Mouse (Mus musculus): ENCODE data around the gene Polr2f. TPM values are rescaled to one million over a fixed set of nuclear protein-coding genes. Genes with fewer than 3 reads are reported as not detected.

Gene Polr2f
- polyA plus RNA-seq, 1 experiment from 2014 or later = 264 TPM

GRCm38 (mm10) chr15:79194048-79194447 lies 53.2 kb downstream of the Polr2f start:
- no peaks in the 10 kb centered on the region for H3K27me3 ChIP-seq (ENCODE audit: insufficient read depth, low read length)
- H3K36me3 ChIP-seq (ENCODE audit: insufficient read depth, low read length) = no peaks in the 10 kb centered on the region
- no peak overlapping the region for H3K4me2 ChIP-seq (replicated peaks; ENCODE audit: low read depth, low read length)
- no peak for ATAC-seq (ENCODE audit: low FRiP score, low TSS enrichment)
- H3K9ac ChIP-seq (replicated peaks; ENCODE audit: low read length) = no peak overlapping the region
- H3K27ac ChIP-seq (ENCODE audit: low read length) = no peak overlapping the region
- no peak overlapping the region for H3K4me3 ChIP-seq (ENCODE audit: low read length)
- H3K9me3 ChIP-seq (ENCODE audit: low read length) = peaks cover 4% of the 10 kb centered on the region; the same call in 1 of the 2 replicates
- 67% methylated on average over 9 of the region's 9 CpGs for WGBS
- 0 out of 2 replicates have a peak, but pooled peaks cover 10% of the 10 kb centered on the region for H3K4me1 ChIP-seq (ENCODE audit: insufficient read depth, low read length)

GRCm38 (mm10) chr15:79194946-79195345 lies 54.1 kb downstream of the Polr2f start:
- H3K4me1 ChIP-seq (ENCODE audit: insufficient read depth, low read length) = 0 out of 2 replicates have a peak, but pooled peaks cover 10% of the 10 kb centered on the region
- H3K4me2 ChIP-seq (replicated peaks; ENCODE audit: low read depth, low read length) = no peak overlapping the region
- no peak for ATAC-seq (ENCODE audit: low FRiP score, low TSS enrichment)
- H3K9me3 ChIP-seq (ENCODE audit: low read length) = peaks cover 4% of the 10 kb centered on the region; the same call in 1 of the 2 replicates
- WGBS = 70% methylated on average over 2 of the region's 2 CpGs
- H3K27me3 ChIP-seq (ENCODE audit: insufficient read depth, low read length) = no peaks in the 10 kb centered on the region
- no peak overlapping the region for H3K4me3 ChIP-seq (ENCODE audit: low read length)
- no peaks in the 10 kb centered on the region for H3K36me3 ChIP-seq (ENCODE audit: insufficient read depth, low read length)
- H3K9ac ChIP-seq (replicated peaks; ENCODE audit: low read length) = no peak overlapping the region
- no peak overlapping the region for H3K27ac ChIP-seq (ENCODE audit: low read length)

- WGBS = 83% methylated on average over 8 of the region's 8 CpGs
- H3K4me3 ChIP-seq (ENCODE audit: low read length) = no peak overlapping the region
- no peaks in the 10 kb centered on the region for H3K36me3 ChIP-seq (ENCODE audit: insufficient read depth, low read length)
- no peak overlapping the region for H3K9ac ChIP-seq (replicated peaks; ENCODE audit: low read length)
- no peak overlapping the region for H3K27ac ChIP-seq (ENCODE audit: low read length)
- H3K4me2 ChIP-seq (replicated peaks; ENCODE audit: low read depth, low read length) = no peak overlapping the region
- ATAC-seq (ENCODE audit: low FRiP score, low TSS enrichment) = no peak
- no peaks in the 10 kb centered on the region for H3K27me3 ChIP-seq (ENCODE audit: insufficient read depth, low read length)
- H3K4me1 ChIP-seq (ENCODE audit: insufficient read depth, low read length) = 0 out of 2 replicates have a peak, but pooled peaks cover 10% of the 10 kb centered on the region
- H3K9me3 ChIP-seq (ENCODE audit: low read length) = peaks cover 4% of the 10 kb centered on the region; the same call in 1 of the 2 replicates
These were observed 54.7 kb downstream of the Polr2f start for GRCm38 (mm10) chr15:79195492-79195891.

- H3K4me3 ChIP-seq (ENCODE audit: low read length) = no peak overlapping the region
- no peak overlapping the region for H3K4me2 ChIP-seq (replicated peaks; ENCODE audit: low read depth, low read length)
- no peak overlapping the region for H3K27ac ChIP-seq (ENCODE audit: low read length)
- no peak for ATAC-seq (ENCODE audit: low FRiP score, low TSS enrichment)
- no peaks in the 10 kb centered on the region for H3K9me3 ChIP-seq (ENCODE audit: low read length)
- H3K27me3 ChIP-seq (ENCODE audit: insufficient read depth, low read length) = no peaks in the 10 kb centered on the region
- 94% methylated on average over 12 of the region's 12 CpGs for WGBS
- no peaks in the 10 kb centered on the region for H3K36me3 ChIP-seq (ENCODE audit: insufficient read depth, low read length)
- H3K9ac ChIP-seq (replicated peaks; ENCODE audit: low read length) = no peak overlapping the region
- H3K4me1 ChIP-seq (ENCODE audit: insufficient read depth, low read length) = peaks cover 13% of the 10 kb centered on the region; the same call in 1 of the 2 replicates
These were observed 58.7 kb downstream of the Polr2f start for GRCm38 (mm10) chr15:79199390-79199976.

Other genes with a start within 250 kb of the Polr2f start
- gene Gm49510, start 241.3 kb upstream of the Polr2f start, polyA plus RNA-seq (2015; fragmentation: Nextera tagmentation; extraction: Ambion mirVana) = 0.37 and 0.70 TPM in 2 replicates
- gene Sh3bp1, start 241.2 kb upstream of the Polr2f start, polyA plus RNA-seq (2015; fragmentation: Nextera tagmentation; extraction: Ambion mirVana) = 33.1 and 41.0 TPM in 2 replicates
- 11.7 and 12.0 TPM in 2 replicates for gene Pdxp, start 227.1 kb upstream of the Polr2f start, polyA plus RNA-seq (2015; fragmentation: Nextera tagmentation; extraction: Ambion mirVana)
- gene Lgals1, start 214.3 kb upstream of the Polr2f start, polyA plus RNA-seq (2015; fragmentation: Nextera tagmentation; extraction: Ambion mirVana) = 659 and 673 TPM in 2 replicates
- gene Nol12, start 206.1 kb upstream of the Polr2f start, polyA plus RNA-seq (2015; fragmentation: Nextera tagmentation; extraction: Ambion mirVana) = 55.0 and 59.9 TPM in 2 replicates
- 67.3 and 78.4 TPM in 2 replicates for gene Triobp, start 193.3 kb upstream of the Polr2f start, polyA plus RNA-seq (2015; fragmentation: Nextera tagmentation; extraction: Ambion mirVana)
- gene H1f0, start 112.6 kb upstream of the Polr2f start, polyA plus RNA-seq (2015; fragmentation: Nextera tagmentation; extraction: Ambion mirVana) = 521 and 528 TPM in 2 replicates
- gene Galr3, start 99.1 kb upstream of the Polr2f start, polyA plus RNA-seq (2015; fragmentation: Nextera tagmentation; extraction: Ambion mirVana) = not detected in 2 replicates
- gene Ankrd54, start 78.1 kb upstream of the Polr2f start, polyA plus RNA-seq (2015; fragmentation: Nextera tagmentation; extraction: Ambion mirVana) = 51.7 and 52.5 TPM in 2 replicates
- gene Eif3l, start 65.8 kb upstream of the Polr2f start, polyA plus RNA-seq (2015; fragmentation: Nextera tagmentation; extraction: Ambion mirVana) = 254 and 260 TPM in 2 replicates
- 8.5 and 8.9 TPM in 2 replicates for gene Micall1, start 32.1 kb upstream of the Polr2f start, polyA plus RNA-seq (2015; fragmentation: Nextera tagmentation; extraction: Ambion mirVana)
- 10.1 and 11.9 TPM in 2 replicates for gene 1700088E04Rik, start 244 bp downstream of the Polr2f start, polyA plus RNA-seq (2015; fragmentation: Nextera tagmentation; extraction: Ambion mirVana)
- gene Sox10, start 24.2 kb downstream of the Polr2f start, polyA plus RNA-seq (2015; fragmentation: Nextera tagmentation; extraction: Ambion mirVana) = 0.51 and 0.56 TPM in 2 replicates
- gene Pick1, start 88.2 kb downstream of the Polr2f start, polyA plus RNA-seq (2015; fragmentation: Nextera tagmentation; extraction: Ambion mirVana) = 56.9 and 57.8 TPM in 2 replicates
- gene Gm49486, start 88.4 kb downstream of the Polr2f start, polyA plus RNA-seq (2015; fragmentation: Nextera tagmentation; extraction: Ambion mirVana) = 0.55 and 0.72 TPM in 2 replicates
- 0.24 and 0.30 TPM in 2 replicates for gene Slc16a8, start 113.8 kb downstream of the Polr2f start, polyA plus RNA-seq (2015; fragmentation: Nextera tagmentation; extraction: Ambion mirVana)
- gene Baiap2l2, start 144.5 kb downstream of the Polr2f start, polyA plus RNA-seq (2015; fragmentation: Nextera tagmentation; extraction: Ambion mirVana) = 12.5 and 17.7 TPM in 2 replicates
- gene Pla2g6, start 187.4 kb downstream of the Polr2f start, polyA plus RNA-seq (2015; fragmentation: Nextera tagmentation; extraction: Ambion mirVana) = 18.3 and 21.1 TPM in 2 replicates
- 3.7 and 4.0 TPM in 2 replicates for gene Maff, start 205.6 kb downstream of the Polr2f start, polyA plus RNA-seq (2015; fragmentation: Nextera tagmentation; extraction: Ambion mirVana)